Mouse (Mus musculus) lung, adult 2 months (tissue): Measurements from ENCODE around the gene Grin2b.

Experiments
- CTCF ChIP-seq: fragments of 200-500 bp; IDR thresholded peaks from 2 replicates; pipeline ENCODE4 v1.5.1; 2011; ENCODE audit warnings: mild to moderate bottlenecking, low read length, control low read depth; ENCODE audit not compliant: insufficient read depth
- POLR2A ChIP-seq: fragments of 200-500 bp; IDR thresholded peaks from 2 replicates; pipeline ENCODE4 v1.6.1; 2011; ENCODE audit warnings: low read depth, mild to moderate bottlenecking, control low read depth, low read length, borderline replicate concordance; ENCODE audit errors: extremely low read depth

DNA sequence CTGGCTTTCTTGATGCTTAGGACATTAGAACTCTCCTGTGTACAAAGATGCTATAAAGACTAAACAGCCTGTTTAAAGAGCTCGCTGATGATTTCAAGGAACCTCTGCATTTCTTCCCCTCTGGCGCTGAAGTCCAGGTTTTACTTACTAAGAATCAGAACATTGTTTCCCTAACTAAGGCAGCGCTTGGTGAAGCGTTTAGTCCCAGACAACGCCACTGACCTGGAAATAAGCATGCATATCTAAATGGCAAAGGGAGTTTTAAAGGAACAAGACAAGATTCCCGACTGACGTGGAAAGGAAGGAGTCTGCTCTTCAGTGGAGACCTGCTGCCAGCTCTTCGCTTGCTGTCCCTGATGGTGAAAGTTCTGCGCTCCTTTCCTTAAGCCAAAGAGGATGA is 367.9 kb downstream of the Grin2b start:
- no peak for TF ChIP-seq POLR2A
- TF ChIP-seq CTCF, result no peak
